Mouse (Mus musculus): ENCODE results near the gene Hist1h4d. TPM values are rescaled to one million over a fixed set of nuclear protein-coding genes. Genes with fewer than 3 reads are reported as not detected.
"Not testable (repeated sequence)": the region's sequence is repeated elsewhere in the genome, so short reads cannot be mapped to it uniquely, and the experiment has no call there.

The Hist1h4d gene
- total and polyA plus RNA-seq, 2 experiments from 2014 or later, result 25.0 to 695 TPM

GRCm38 (mm10) chr13:23574546-23575170, 6.7 kb upstream of the Hist1h4d start:
- Histone ChIP-seq H3K27ac (ENCODE audit: low read depth, low read length) (peak overlapping the region; percentile 78), H3K4me2 (ENCODE audit: low read depth) (peak overlapping the region; percentile 67), H3K4me1 (ENCODE audit: insufficient read depth) (peaks cover 27% of the 10 kb centered on the region), H3K4me3 (ENCODE audit: low read depth, low read length) (peak overlapping the region; percentile 38)
- H3K9ac ChIP-seq; DNase-seq; H3K36me3 ChIP-seq (ENCODE audit: insufficient read depth); H3K9me3 ChIP-seq (ENCODE audit: low read length); H3K27me3 ChIP-seq (ENCODE audit: insufficient read depth, low read length): not testable (repeated sequence)
- WGBS, result under 1% methylated on average over 5 of the region's 39 CpGs
- ATAC-seq, result peak; percentile 3

GRCm38 (mm10) chr13:23575271-23575851, 6.0 kb upstream of the Hist1h4d start, which contains the start of gene Hist1h3d:
Hist1h3d (plus strand) TSS chr13:23575763.
- under 1% methylated on average over 18 of the region's 18 CpGs for WGBS
- H3K9ac ChIP-seq, result peak within 1 kb of the TSS; percentile 50
- no peak for TF ChIP-seq CTCF (IDR thresholded peaks at IDR 0.05; ENCODE audit: low read depth)
- no peaks in the 10 kb centered on the region for H3K36me3 ChIP-seq (ENCODE audit: insufficient read depth)
- peak within 1 kb of the TSS; percentile 67 for H3K4me2 ChIP-seq (ENCODE audit: low read depth)
- H3K4me3 ChIP-seq (ENCODE audit: low read depth, low read length), result peak within 1 kb of the TSS; percentile 38
- peaks cover 23% of the 10 kb centered on the region for H3K4me1 ChIP-seq (ENCODE audit: insufficient read depth)
- H3K27me3 ChIP-seq (ENCODE audit: insufficient read depth, low read length), result no peaks in the 10 kb centered on the region
- no peaks in the 10 kb centered on the region for H3K9me3 ChIP-seq (ENCODE audit: low read length)
- DNase-seq (peak; percentile 87), ATAC-seq (peak; percentile 37)
- peak within 1 kb of the TSS; percentile 78 for H3K27ac ChIP-seq (ENCODE audit: low read depth, low read length)

GRCm38 (mm10) chr13:23575864-23576313, 5.5 kb upstream of the Hist1h4d start:
- DNase-seq; ATAC-seq; H3K27me3 ChIP-seq (ENCODE audit: insufficient read depth, low read length); H3K9me3 ChIP-seq (ENCODE audit: low read length); H3K36me3 ChIP-seq (ENCODE audit: insufficient read depth): not testable (repeated sequence)
- Histone ChIP-seq H3K4me3 (ENCODE audit: low read depth, low read length) (peak overlapping the region; percentile 38), H3K9ac (peak overlapping the region; percentile 50), H3K4me1 (ENCODE audit: insufficient read depth) (peaks cover 22% of the 10 kb centered on the region), H3K4me2 (ENCODE audit: low read depth) (peak overlapping the region; percentile 67), H3K27ac (ENCODE audit: low read depth, low read length) (peak overlapping the region; percentile 75)
- under 1% methylated on average over 11 of the region's 40 CpGs for WGBS

GRCm38 (mm10) chr13:23576351-23576881, 5.0 kb upstream of the Hist1h4d start:
- Histone ChIP-seq H3K4me3 (ENCODE audit: low read depth, low read length) (peak overlapping the region; percentile 38), H3K27ac (ENCODE audit: low read depth, low read length) (no peak overlapping the region), H3K4me2 (ENCODE audit: low read depth) (peak overlapping the region; percentile 67), H3K9ac (peak overlapping the region; percentile 50), H3K9me3 (ENCODE audit: low read length) (no peaks in the 10 kb centered on the region), H3K36me3 (ENCODE audit: insufficient read depth) (no peaks in the 10 kb centered on the region), H3K4me1 (ENCODE audit: insufficient read depth) (peaks cover 22% of the 10 kb centered on the region), H3K27me3 (ENCODE audit: insufficient read depth, low read length) (no peaks in the 10 kb centered on the region)
- TF ChIP-seq CTCF (IDR thresholded peaks at IDR 0.05; ENCODE audit: low read depth), result no peak
- ATAC-seq (no peak), DNase-seq (no peak)
- WGBS, result 5% methylated on average over 7 of the region's 7 CpGs

- no peak for TF ChIP-seq CTCF (IDR thresholded peaks at IDR 0.05; ENCODE audit: low read depth)
- H3K27ac ChIP-seq (ENCODE audit: low read depth, low read length), result no peak overlapping the region
- WGBS, result 32% methylated on average over 6 of the region's 6 CpGs
- ATAC-seq, result no peak
- H3K27me3 ChIP-seq (ENCODE audit: insufficient read depth, low read length), result no peaks in the 10 kb centered on the region
- peaks cover 24% of the 10 kb centered on the region for H3K4me1 ChIP-seq (ENCODE audit: insufficient read depth)
- peak overlapping the region; percentile 67 for H3K4me2 ChIP-seq (ENCODE audit: low read depth)
- H3K9ac ChIP-seq, result peak overlapping the region; percentile 50; the same call in 1 of the 2 replicates
- no peaks in the 10 kb centered on the region for H3K9me3 ChIP-seq (ENCODE audit: low read length)
- H3K4me3 ChIP-seq (ENCODE audit: low read depth, low read length), result peak overlapping the region; percentile 38; the same call in 1 of the 2 replicates
- H3K36me3 ChIP-seq (ENCODE audit: insufficient read depth), result no peaks in the 10 kb centered on the region
- no peak for DNase-seq
Observed at GRCm38 (mm10) chr13:23576906-23577639, 4.3 kb upstream of the Hist1h4d start.

- Histone ChIP-seq H3K4me1 (ENCODE audit: insufficient read depth) (peaks cover 17% of the 10 kb centered on the region; the same call in 1 of the 2 replicates), H3K36me3 (ENCODE audit: insufficient read depth) (no peaks in the 10 kb centered on the region), H3K4me3 (ENCODE audit: low read depth, low read length) (no peak overlapping the region), H3K9ac (no peak overlapping the region), H3K4me2 (ENCODE audit: low read depth) (no peak overlapping the region), H3K9me3 (ENCODE audit: low read length) (no peaks in the 10 kb centered on the region), H3K27me3 (ENCODE audit: insufficient read depth, low read length) (no peaks in the 10 kb centered on the region), H3K27ac (ENCODE audit: low read depth, low read length) (no peak overlapping the region)
- no peak for TF ChIP-seq CTCF (IDR thresholded peaks at IDR 0.05; ENCODE audit: low read depth)
- DNase-seq (no peak), ATAC-seq (no peak)
- 83% methylated on average over 1 of the region's 1 CpGs for WGBS
Observed at GRCm38 (mm10) chr13:23577835-23578234, 3.6 kb upstream of the Hist1h4d start.
